Mouse (Mus musculus): ENCODE measurements around the gene Itpkb.

DNA sequence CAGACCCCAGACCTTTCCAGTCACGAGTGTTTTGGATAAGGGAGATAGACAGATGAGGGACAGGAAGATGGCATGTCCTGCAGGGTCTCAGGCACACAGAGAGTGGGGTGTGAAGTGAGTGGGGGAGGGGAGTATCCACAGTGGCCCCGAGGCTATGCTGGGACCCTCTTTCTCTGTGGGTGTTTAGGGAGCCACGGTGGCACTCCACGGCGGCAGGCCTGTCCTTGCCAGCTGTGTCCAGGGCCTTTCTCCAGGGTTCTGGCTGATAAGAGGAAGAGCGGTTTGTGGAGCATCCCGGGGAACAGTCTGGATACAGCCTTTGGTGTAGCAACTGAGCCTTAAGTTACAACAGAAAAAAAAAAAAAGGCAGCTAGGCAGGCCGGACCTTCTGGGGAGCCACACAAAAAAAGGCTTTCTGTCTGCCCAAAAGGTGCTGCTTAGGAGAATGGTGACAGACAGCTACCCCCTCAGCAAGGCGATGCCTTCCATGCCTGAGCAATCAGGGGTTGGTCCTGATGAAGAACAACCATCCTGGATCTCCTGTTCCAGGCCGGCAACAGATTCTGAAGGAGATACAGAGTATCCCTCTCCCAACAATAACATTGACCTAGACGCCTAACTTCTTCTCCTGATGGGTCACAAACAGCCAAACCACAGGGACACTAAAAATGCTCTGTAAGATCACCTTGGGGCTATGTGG, 76.2 kb downstream of the Itpkb start:
- TF ChIP-seq CTCF (IDR thresholded peaks at IDR 0.05; ENCODE audit: low read depth, low read length) (no peak), GATA1 (IDR thresholded peaks at IDR 0.05; ENCODE audit: borderline replicate concordance, low read length) (no peak), GATA2 (IDR thresholded peaks at IDR 0.05; ENCODE audit: borderline replicate concordance, low read depth, low read length) (no peak), POLR2AphosphoS5 (IDR thresholded peaks at IDR 0.05; ENCODE audit: insufficient replicate concordance, low read depth, low read length) (no peak), TAL1 (conservative IDR thresholded peaks at IDR 0.05; ENCODE audit: low read depth, low read length) (no peak)

Data from G1E (cell line).